Mouse (Mus musculus) testis, adult 2 months (tissue): ENCODE results near the gene Gls2. TPM values are rescaled to one million over a fixed set of nuclear protein-coding genes. Genes with fewer than 3 reads are reported as not detected.
A peak's percentile ranks its signal among the peaks of the same experiment; 100 is the strongest.
"Not testable (repeated sequence)": the region's sequence is repeated elsewhere in the genome, so short reads cannot be mapped to it uniquely, and the experiment has no call there.

Experiments
- H3K27ac ChIP-seq: fragments of 200-500 bp; 2 replicates; pipeline ENCODE4 v1.5.1; 2012; ENCODE audit warnings: low read depth, low read length; ENCODE audit not compliant: control insufficient read depth, insufficient read depth
- H3K27me3 ChIP-seq: fragments of 200-500 bp; 2 replicates; pipeline ENCODE4 v1.6.1; 2012; ENCODE audit warnings: mild to moderate bottlenecking, low read length, moderate library complexity; ENCODE audit not compliant: control insufficient read depth, insufficient read depth
- H3K36me3 ChIP-seq: fragments of 200-500 bp; 2 replicates; pipeline ENCODE4 v1.6.1; 2012; ENCODE audit warnings: mild to moderate bottlenecking, low read length; ENCODE audit not compliant: control insufficient read depth, insufficient read depth
- H3K4me1 ChIP-seq: fragments of 200-500 bp; 2 replicates; pipeline ENCODE4 v1.6.1; 2012; ENCODE audit warnings: low read length; ENCODE audit not compliant: control insufficient read depth, insufficient read depth
- H3K4me3 ChIP-seq: fragments of 200-500 bp; 2 replicates; pipeline ENCODE4 v1.5.1; 2012; ENCODE audit warnings: low read depth, mild to moderate bottlenecking, low read length, moderate library complexity, mixed read lengths; ENCODE audit not compliant: control insufficient read depth
- CTCF ChIP-seq: fragments of 200-500 bp; IDR thresholded peaks from 2 replicates; pipeline ENCODE4 v1.5.1; 2012; ENCODE audit warnings: low read depth, mild to moderate bottlenecking, inconsistent platforms, low read length, moderate library complexity; ENCODE audit not compliant: control insufficient read depth, insufficient read depth, insufficient replicate concordance
- POLR2A ChIP-seq: fragments of 200-500 bp; IDR thresholded peaks from 2 replicates; pipeline ENCODE4 v1.6.1; 2012; ENCODE audit warnings: low read depth, mild to moderate bottlenecking, inconsistent platforms, low read length, moderate library complexity; ENCODE audit not compliant: control insufficient read depth
- polyA plus RNA-seq: library from polyadenylated mRNA; depleted of rRNA; stranded (reverse); fragments of >200 nt; gene quantifications from 2 replicates; pipeline ENCODE4 v1.2.3, GENCODE M21; 2012

The Gls2 gene
- polyA plus RNA-seq, 1 experiment = 3.7 TPM

GRCm38 (mm10) chr10:128208326-128208725 is 14.1 kb downstream of the Gls2 start:
- peaks cover 9% of the 10 kb centered on the region for H3K4me1 ChIP-seq
- no peak for TF ChIP-seq CTCF
- no peak for TF ChIP-seq POLR2A
- no peaks in the 10 kb centered on the region for H3K36me3 ChIP-seq
- no peaks in the 10 kb centered on the region for H3K27me3 ChIP-seq
- H3K27ac ChIP-seq = no peak overlapping the region
- no peak overlapping the region for H3K4me3 ChIP-seq

- TF ChIP-seq POLR2A = no peak
- Histone ChIP-seq H3K36me3 (no peaks in the 10 kb centered on the region), H3K27me3 (no peaks in the 10 kb centered on the region), H3K4me3 (no peak overlapping the region), H3K4me1 (peaks cover 9% of the 10 kb centered on the region), H3K27ac (no peak overlapping the region)
Measured at GRCm38 (mm10) chr10:128209311-128210009, 15.2 kb downstream of the Gls2 start.

GRCm38 (mm10) chr10:128210131-128210530 is 15.9 kb downstream of the Gls2 start:
- Histone ChIP-seq H3K27ac (no peak overlapping the region), H3K4me3 (no peak overlapping the region), H3K27me3 (no peaks in the 10 kb centered on the region), H3K4me1 (peaks cover 9% of the 10 kb centered on the region), H3K36me3 (no peaks in the 10 kb centered on the region)
- no peak for TF ChIP-seq CTCF
- TF ChIP-seq POLR2A = no peak

GRCm38 (mm10) chr10:128210954-128211353 is 16.7 kb downstream of the Gls2 start:
- Histone ChIP-seq H3K36me3 (no peaks in the 10 kb centered on the region), H3K4me1 (peaks cover 9% of the 10 kb centered on the region), H3K4me3 (peak overlapping the region; percentile 91), H3K27me3 (no peaks in the 10 kb centered on the region), H3K27ac (no peak overlapping the region)
- TF ChIP-seq CTCF (no peak), POLR2A (no peak)

GRCm38 (mm10) chr10:128211390-128212108 is 17.3 kb downstream of the Gls2 start, which contains the start of gene Spryd4:
Gene Spryd4, minus strand, starts transcription at chr10:128211807.
- TF ChIP-seq CTCF (no peak), POLR2A (peak; percentile 80; the same call in 1 of the 2 replicates)
- Histone ChIP-seq H3K27me3 (no peaks in the 10 kb centered on the region), H3K4me1 (peaks cover 9% of the 10 kb centered on the region), H3K36me3 (no peaks in the 10 kb centered on the region), H3K4me3 (peak within 1 kb of the TSS; percentile 91), H3K27ac (peak within 1 kb of the TSS; percentile 14; the same call in 1 of the 2 replicates)

- Histone ChIP-seq H3K4me1 (peaks cover 9% of the 10 kb centered on the region), H3K4me3 (peak overlapping the region; percentile 91; the same call in 1 of the 2 replicates), H3K27me3 (no peaks in the 10 kb centered on the region), H3K27ac (no peak overlapping the region), H3K36me3 (no peaks in the 10 kb centered on the region)
- TF ChIP-seq POLR2A = no peak
- TF ChIP-seq CTCF = no peak
Measured at GRCm38 (mm10) chr10:128212148-128212547, 17.9 kb downstream of the Gls2 start.

GRCm38 (mm10) chr10:128212871-128213323 is 18.6 kb downstream of the Gls2 start:
- H3K36me3 ChIP-seq = no peaks in the 10 kb centered on the region
- no peaks in the 10 kb centered on the region for H3K27me3 ChIP-seq
- peaks cover 9% of the 10 kb centered on the region for H3K4me1 ChIP-seq
- peak overlapping the region; percentile 36 for H3K4me3 ChIP-seq
- H3K27ac ChIP-seq = no peak overlapping the region
- TF ChIP-seq POLR2A (no peak), CTCF (no peak)

- H3K4me1 ChIP-seq, H3K36me3 ChIP-seq, H3K4me3 ChIP-seq, H3K27me3 ChIP-seq, H3K27ac ChIP-seq: not testable (repeated sequence)
Measured at GRCm38 (mm10) chr10:128214112-128214511, 19.9 kb downstream of the Gls2 start.
